Comparison of ENCODE assay signal across 12 mouse cellular contexts in genomic region chr1:156644780-156645523, GRCm38 (mm10). TPM values are rescaled to one million over a fixed set of nuclear protein-coding genes. Genes with fewer than 3 reads are reported as not detected.
DNase-seq lines count a peak whose midpoint lies in the region; ATAC-seq lines count a peak whose summit lies in the region.
"Had no signal": no experiment of that assay in that cellular context is flagged by ENCODE, and none has a peak within 500 bp of the region (broad histone marks: within the 10 kb centered on the region; RNA-seq: fewer than 3 reads in every experiment).

No protein-coding gene starts in this region.

- peak; percentile 46 for DNase-seq in forebrain, embryonic 14.5 days (ENCODE audit: low spot score)
- no peak for DNase-seq in limb, embryonic 10.5 days (ENCODE audit: low spot score)
- DNase-seq in cerebellum, adult 9-11 months = peak; percentile 71
- DNase-seq: thymus, adult 2 months had no signal

- ATAC-seq in forebrain, embryonic 14.5 days = no peak
- ATAC-seq in forebrain, embryonic 12.5 days (ENCODE audit: low FRiP score) = no peak
- ATAC-seq in limb, embryonic 12.5 days (ENCODE audit: insufficient number of reproducible peaks, insufficient read depth, low FRiP score, low TSS enrichment, low read depth) = no peak
- no peak for ATAC-seq in neural tube, embryonic 15.5 days (ENCODE audit: low FRiP score)
- ATAC-seq in intestine, embryonic 15.5 days = no peak
- no peak for ATAC-seq in erythroid progenitor cell, adult 5-6 weeks (replicated peaks; ENCODE audit: low FRiP score, poor library complexity, severe bottlenecking)

- no peaks in the 10 kb centered on the region for H3K27me3 ChIP-seq in forebrain, embryonic 14.5 days (replicated peaks; ENCODE audit: control insufficient read depth, insufficient read depth, low read length)
- H3K27me3 ChIP-seq in forebrain, embryonic 12.5 days = no peaks in the 10 kb centered on the region
- no peaks in the 10 kb centered on the region for H3K27me3 ChIP-seq in limb, embryonic 12.5 days
- no peaks in the 10 kb centered on the region for H3K27me3 ChIP-seq in limb, embryonic 10.5 days (ENCODE audit: low read depth, poor library complexity, severe bottlenecking)
- H3K27me3 ChIP-seq in neural tube, embryonic 15.5 days (replicated peaks) = no peaks in the 10 kb centered on the region
- H3K27me3 ChIP-seq in intestine, embryonic 15.5 days (replicated peaks) = no peaks in the 10 kb centered on the region
- H3K27me3 ChIP-seq: limb, embryonic 13.5 days; lung, embryonic 15.5 days; midbrain, embryonic 12.5 days had no signal

- H3K9me3 ChIP-seq in forebrain, embryonic 14.5 days (replicated peaks; ENCODE audit: control insufficient read depth, low read length) = no peaks in the 10 kb centered on the region
- no peaks in the 10 kb centered on the region for H3K9me3 ChIP-seq in forebrain, embryonic 12.5 days
- no peaks in the 10 kb centered on the region for H3K9me3 ChIP-seq in limb, embryonic 12.5 days
- H3K9me3 ChIP-seq in limb, embryonic 10.5 days (replicated peaks) = no peaks in the 10 kb centered on the region
- H3K9me3 ChIP-seq in neural tube, embryonic 15.5 days (replicated peaks) = no peaks in the 10 kb centered on the region
- H3K9me3 ChIP-seq in intestine, embryonic 15.5 days = no peaks in the 10 kb centered on the region
- H3K9me3 ChIP-seq: limb, embryonic 13.5 days; lung, embryonic 15.5 days; midbrain, embryonic 12.5 days had no signal

- H3K4me1 ChIP-seq in forebrain, embryonic 14.5 days (ENCODE audit: control insufficient read depth, insufficient read depth, low read length) = 0 out of 2 replicates have a peak, but pooled peaks cover 4% of the 10 kb centered on the region
- H3K4me1 ChIP-seq in forebrain, embryonic 12.5 days = peaks cover 18% of the 10 kb centered on the region
- peaks cover 37% of the 10 kb centered on the region for H3K4me1 ChIP-seq in limb, embryonic 12.5 days (replicated peaks)
- peaks cover 39% of the 10 kb centered on the region for H3K4me1 ChIP-seq in limb, embryonic 10.5 days
- peaks cover 18% of the 10 kb centered on the region for H3K4me1 ChIP-seq in neural tube, embryonic 15.5 days
- H3K4me1 ChIP-seq in intestine, embryonic 15.5 days (replicated peaks) = no peaks in the 10 kb centered on the region
- H3K4me1 ChIP-seq: lung, embryonic 15.5 days had no signal

- no peak overlapping the region for H3K9ac ChIP-seq in forebrain, embryonic 14.5 days (ENCODE audit: low read length)
- H3K9ac ChIP-seq in forebrain, embryonic 12.5 days = no peak overlapping the region
- no peak overlapping the region for H3K9ac ChIP-seq in limb, embryonic 12.5 days (replicated peaks)
- H3K9ac ChIP-seq in neural tube, embryonic 15.5 days (replicated peaks) = no peak overlapping the region
- no peak overlapping the region for H3K9ac ChIP-seq in intestine, embryonic 15.5 days
- H3K9ac ChIP-seq: limb, embryonic 13.5 days; lung, embryonic 15.5 days; midbrain, embryonic 12.5 days had no signal

- H3K4me2 ChIP-seq in forebrain, embryonic 14.5 days (ENCODE audit: low read length) = no peak overlapping the region
- no peak overlapping the region for H3K4me2 ChIP-seq in forebrain, embryonic 12.5 days
- no peak overlapping the region for H3K4me2 ChIP-seq in limb, embryonic 12.5 days
- H3K4me2 ChIP-seq in neural tube, embryonic 15.5 days = no peak overlapping the region
- no peak overlapping the region for H3K4me2 ChIP-seq in intestine, embryonic 15.5 days (replicated peaks)
- H3K4me2 ChIP-seq: limb, embryonic 13.5 days; lung, embryonic 15.5 days; midbrain, embryonic 12.5 days had no signal

- H3K36me3 ChIP-seq in forebrain, embryonic 14.5 days (ENCODE audit: control insufficient read depth, insufficient read depth, low read length) = peaks cover 36% of the 10 kb centered on the region
- H3K36me3 ChIP-seq in forebrain, embryonic 12.5 days (replicated peaks) = peaks cover 34% of the 10 kb centered on the region
- H3K36me3 ChIP-seq in limb, embryonic 12.5 days = peaks cover 39% of the 10 kb centered on the region
- H3K36me3 ChIP-seq in limb, embryonic 10.5 days = peaks cover 50% of the 10 kb centered on the region
- H3K36me3 ChIP-seq in neural tube, embryonic 15.5 days = peaks cover 30% of the 10 kb centered on the region
- peaks cover 19% of the 10 kb centered on the region; the same call in 1 of the 2 replicates for H3K36me3 ChIP-seq in intestine, embryonic 15.5 days

- no peak overlapping the region for H3K27ac ChIP-seq in forebrain, embryonic 14.5 days (ENCODE audit: low read depth, low read length)
- H3K27ac ChIP-seq in forebrain, embryonic 12.5 days = no peak overlapping the region
- peak overlapping the region; percentile 37; the same call in 1 of the 2 replicates for H3K27ac ChIP-seq in limb, embryonic 12.5 days
- H3K27ac ChIP-seq in limb, embryonic 10.5 days = no peak overlapping the region
- H3K27ac ChIP-seq in neural tube, embryonic 15.5 days (replicated peaks) = 0 out of 2 replicates have a peak overlapping the region, but pooled peaks have one; percentile 33
- H3K27ac ChIP-seq in intestine, embryonic 15.5 days = no peak overlapping the region
- H3K27ac ChIP-seq: limb, embryonic 13.5 days; lung, embryonic 15.5 days; midbrain, embryonic 12.5 days had no signal

- H3K4me3 ChIP-seq in forebrain, embryonic 14.5 days (ENCODE audit: low read depth, low read length) = no peak overlapping the region
- H3K4me3 ChIP-seq in forebrain, embryonic 12.5 days (replicated peaks) = no peak overlapping the region
- H3K4me3 ChIP-seq in limb, embryonic 12.5 days (replicated peaks) = no peak overlapping the region
- no peak overlapping the region for H3K4me3 ChIP-seq in limb, embryonic 10.5 days
- no peak overlapping the region for H3K4me3 ChIP-seq in neural tube, embryonic 15.5 days (replicated peaks)
- no peak overlapping the region for H3K4me3 ChIP-seq in intestine, embryonic 15.5 days (replicated peaks)
- H3K4me3 ChIP-seq: limb, embryonic 13.5 days; lung, embryonic 15.5 days; midbrain, embryonic 12.5 days had no signal

- WGBS in forebrain, embryonic 14.5 days = 61% methylated on average over 13 of the region's 13 CpGs
- 73% methylated on average over 13 of the region's 13 CpGs for WGBS in forebrain, embryonic 12.5 days
- 52% methylated on average over 13 of the region's 13 CpGs for WGBS in limb, embryonic 12.5 days
- WGBS in limb, embryonic 10.5 days = 73% methylated on average over 13 of the region's 13 CpGs
- 45% methylated on average over 13 of the region's 13 CpGs for WGBS in neural tube, embryonic 15.5 days
- 66% methylated on average over 13 of the region's 13 CpGs for WGBS in intestine, embryonic 15.5 days

RNA-seq across cellular contexts. Expression of gene Tor3a, which starts 29.2 kb away (rescaled TPM):
- polyA plus RNA-seq in forebrain, embryonic 14.5 days (2014; fragmentation: Nextera tagmentation; extraction: Ambion mirVana) = 4.5 and 6.5 TPM in 2 replicates
- 4.1 and 5.3 TPM in 2 replicates for polyA plus RNA-seq in forebrain, embryonic 12.5 days (2016; fragmentation: Nextera tagmentation; extraction: Ambion mirVana)
- polyA plus RNA-seq in limb, embryonic 12.5 days (2016; fragmentation: Nextera tagmentation; extraction: Ambion mirVana) = 7.9 and 8.3 TPM in 2 replicates
- polyA plus RNA-seq in limb, embryonic 10.5 days (2016; fragmentation: Nextera tagmentation; extraction: Ambion mirVana) = 5.9 and 6.9 TPM in 2 replicates
- polyA plus RNA-seq in neural tube, embryonic 15.5 days (2015; fragmentation: Nextera tagmentation; extraction: Ambion mirVana) = 3.2 and 5.6 TPM in 2 replicates
- 5.4 and 5.6 TPM in 2 replicates for polyA plus RNA-seq in intestine, embryonic 15.5 days (2015; fragmentation: Nextera tagmentation; extraction: Ambion mirVana)
- total RNA-seq in erythroid progenitor cell, adult 5-6 weeks (2015; ENCODE audit: low replicate concordance) = 3.2 and 5.4 TPM in 2 replicates
- total RNA-seq in erythroid progenitor cell, adult 5-6 weeks (2017; ENCODE audit: low replicate concordance) = 4.1 and 10.4 TPM in 2 replicates

Comparison
In these comparisons a context has a peak if more than half of its experiments do, and no peak if none do; other contexts are left out.
1. H3K27ac ChIP-seq: peak in limb, embryonic 12.5 days (single experiment) and neural tube, embryonic 15.5 days (single experiment); none in forebrain, embryonic 14.5 days (single experiment), forebrain, embryonic 12.5 days (single experiment), limb, embryonic 10.5 days (single experiment) and intestine, embryonic 15.5 days (single experiment).